In genomic region chr1:182112385-182112784, GRCm38 (mm10) we compare ENCODE assay signal across 22 mouse cellular contexts. TPM values are rescaled to one million over a fixed set of nuclear protein-coding genes. Genes with fewer than 3 reads are reported as not detected.
DNase-seq lines count a peak whose midpoint lies in the region; ATAC-seq and TF ChIP-seq lines count a peak whose summit lies in the region.
"Had no signal": no experiment of that assay in that cellular context is flagged by ENCODE, and none has a peak within 500 bp of the region (broad histone marks: within the 10 kb centered on the region; RNA-seq: fewer than 3 reads in every experiment).

No protein-coding gene starts in this region.

- peaks cover 2% of the 10 kb centered on the region; the same call in 1 of the 2 replicates for H3K27me3 ChIP-seq in heart, embryonic 13.5 days (replicated peaks)
- H3K27me3 ChIP-seq in limb, embryonic 13.5 days, result peaks cover 7% of the 10 kb centered on the region; the same call in 1 of the 2 replicates
- 0 out of 2 replicates have a peak, but pooled peaks cover 11% of the 10 kb centered on the region for H3K27me3 ChIP-seq in limb, embryonic 10.5 days (ENCODE audit: low read depth, poor library complexity, severe bottlenecking)
- H3K27me3 ChIP-seq in embryonic facial prominence, embryonic 10.5 days (replicated peaks; ENCODE audit: low read depth, poor library complexity, severe bottlenecking), result no peaks in the 10 kb centered on the region
- no peaks in the 10 kb centered on the region; the same call in 1 of the 2 replicates for H3K27me3 ChIP-seq in cerebellum, adult 2 months (ENCODE audit: control insufficient read depth, insufficient read depth, low read length)
- H3K27me3 ChIP-seq: embryonic facial prominence, embryonic 12.5 days; Patski had no signal

- intact Hi-C loops in heart, postnatal 14 days (cut with DNase I), result loop anchor here (5.0 to 10.0 kb wide), 2 partner anchors 145 to 388 kb away; no protein-coding TSS in a partner anchor

- peak overlapping the region; percentile 49; the same call in 1 of the 2 replicates for H3K27ac ChIP-seq in heart, embryonic 13.5 days (replicated peaks)
- H3K27ac ChIP-seq in limb, embryonic 13.5 days, result no peak overlapping the region
- H3K27ac ChIP-seq in limb, embryonic 10.5 days, result no peak overlapping the region
- H3K27ac ChIP-seq in embryonic facial prominence, embryonic 10.5 days (replicated peaks), result 0 out of 2 replicates have a peak overlapping the region, but pooled peaks have one; percentile 63
- no peak overlapping the region for H3K27ac ChIP-seq in cerebellum, adult 2 months (ENCODE audit: insufficient read depth, low read length)
- H3K27ac ChIP-seq: embryonic facial prominence, embryonic 12.5 days; forebrain, embryonic 13.5 days; hindbrain, embryonic 14.5 days had no signal

- H3K36me3 ChIP-seq in heart, embryonic 13.5 days, result no peaks in the 10 kb centered on the region
- no peaks in the 10 kb centered on the region for H3K36me3 ChIP-seq in limb, embryonic 13.5 days
- H3K36me3 ChIP-seq in limb, embryonic 10.5 days, result no peaks in the 10 kb centered on the region
- H3K36me3 ChIP-seq in embryonic facial prominence, embryonic 10.5 days (replicated peaks), result no peaks in the 10 kb centered on the region
- H3K36me3 ChIP-seq: embryonic facial prominence, embryonic 12.5 days had no signal

- no peak for TF ChIP-seq CTCF in cerebellum, adult 2 months (IDR thresholded peaks at IDR 0.05; ENCODE audit: borderline replicate concordance, insufficient read depth, low read depth, low read length)

- 77% methylated on average over 15 of the region's 15 CpGs for WGBS in heart, embryonic 13.5 days
- WGBS in limb, embryonic 13.5 days, result 90% methylated on average over 15 of the region's 15 CpGs
- 93% methylated on average over 15 of the region's 15 CpGs for WGBS in limb, embryonic 10.5 days
- 92% methylated on average over 15 of the region's 15 CpGs for WGBS in embryonic facial prominence, embryonic 10.5 days
- 93% methylated on average over 15 of the region's 15 CpGs for WGBS in cerebellum, adult 2 months

- H3K9ac ChIP-seq in heart, embryonic 13.5 days, result peak overlapping the region; percentile 70
- no peak overlapping the region for H3K9ac ChIP-seq in limb, embryonic 13.5 days
- H3K9ac ChIP-seq: embryonic facial prominence, embryonic 12.5 days; forebrain, embryonic 13.5 days; hindbrain, embryonic 14.5 days had no signal

- TF ChIP-seq POLR2A in cerebellum, adult 2 months (IDR thresholded peaks at IDR 0.05; ENCODE audit: borderline replicate concordance, insufficient read depth, low read length), result no peak

- ATAC-seq in heart, embryonic 13.5 days (ENCODE audit: extremely low read depth, insufficient number of reproducible peaks, low FRiP score, low TSS enrichment), result no peak
- ATAC-seq in limb, embryonic 13.5 days (ENCODE audit: low FRiP score, low read depth), result no peak
- ATAC-seq: CD4-positive, CD25-positive, alpha-beta regulatory T cell, adult 4 months; intestine, postnatal 0 days; Patski had no signal

- H3K9me3 ChIP-seq in heart, embryonic 13.5 days, result no peaks in the 10 kb centered on the region
- H3K9me3 ChIP-seq in limb, embryonic 13.5 days, result no peaks in the 10 kb centered on the region
- no peaks in the 10 kb centered on the region for H3K9me3 ChIP-seq in limb, embryonic 10.5 days (replicated peaks)
- H3K9me3 ChIP-seq in embryonic facial prominence, embryonic 10.5 days, result no peaks in the 10 kb centered on the region
- H3K9me3 ChIP-seq: embryonic facial prominence, embryonic 12.5 days; forebrain, embryonic 13.5 days had no signal

- H3K4me2 ChIP-seq in heart, embryonic 13.5 days, result no peak overlapping the region
- H3K4me2 ChIP-seq in limb, embryonic 13.5 days (replicated peaks), result 0 out of 2 replicates have a peak overlapping the region, but pooled peaks have one; percentile 1
- H3K4me2 ChIP-seq: embryonic facial prominence, embryonic 12.5 days; forebrain, embryonic 13.5 days; hindbrain, embryonic 14.5 days had no signal

- no peak overlapping the region for H3K4me3 ChIP-seq in heart, embryonic 13.5 days
- no peak overlapping the region for H3K4me3 ChIP-seq in limb, embryonic 13.5 days
- no peak overlapping the region for H3K4me3 ChIP-seq in limb, embryonic 10.5 days
- no peak overlapping the region for H3K4me3 ChIP-seq in embryonic facial prominence, embryonic 10.5 days
- H3K4me3 ChIP-seq in cerebellum, adult 2 months (replicated peaks; ENCODE audit: insufficient read depth, low read depth, low read length), result no peak overlapping the region
- H3K4me3 ChIP-seq: embryonic facial prominence, embryonic 12.5 days; forebrain, embryonic 13.5 days had no signal

- no peak for DNase-seq in heart, postnatal 14 days
- no peak for DNase-seq in limb, embryonic 10.5 days (ENCODE audit: low spot score)
- peak; percentile 35 for DNase-seq in MN1 (ENCODE audit: low spot score)
- no peak for DNase-seq in embryonic facial prominence, embryonic 10.5 days (ENCODE audit: low spot score)
- no peak for DNase-seq in cerebellum, adult 2 months
- DNase-seq in gastrocnemius, adult 18-20 months (ENCODE audit: low spot score), result no peak
- DNase-seq: adrenal gland, adult 2 months; adrenal gland, postnatal 25 days; gastrocnemius, postnatal 36 days had no signal

- peaks cover 59% of the 10 kb centered on the region for H3K4me1 ChIP-seq in heart, embryonic 13.5 days
- H3K4me1 ChIP-seq in limb, embryonic 13.5 days, result peaks cover 68% of the 10 kb centered on the region
- peaks cover 58% of the 10 kb centered on the region for H3K4me1 ChIP-seq in limb, embryonic 10.5 days
- H3K4me1 ChIP-seq in embryonic facial prominence, embryonic 10.5 days, result peaks cover 81% of the 10 kb centered on the region
- H3K4me1 ChIP-seq in cerebellum, adult 2 months (ENCODE audit: control insufficient read depth, insufficient read depth, low read length), result peaks cover 11% of the 10 kb centered on the region

RNA-seq across cellular contexts. Expression of gene Srp9, which starts 12.2 kb away (rescaled TPM):
- polyA plus RNA-seq in heart, embryonic 13.5 days (2015; fragmentation: Nextera tagmentation; extraction: Ambion mirVana), result 95.5 and 111 TPM in 2 replicates
- total RNA-seq in heart, postnatal 14 days (2021), result 10 to 100 TPM; 42.6 to 46.6 TPM
- 165 and 173 TPM in 2 replicates for polyA plus RNA-seq in limb, embryonic 13.5 days (2015; fragmentation: Nextera tagmentation; extraction: Ambion mirVana)
- polyA plus RNA-seq in limb, embryonic 10.5 days (2016; fragmentation: Nextera tagmentation; extraction: Ambion mirVana), result 168 TPM in 2 replicates
- 159 and 166 TPM in 2 replicates for polyA plus RNA-seq in embryonic facial prominence, embryonic 10.5 days (2016; fragmentation: Nextera tagmentation; extraction: Ambion mirVana)
- polyA plus RNA-seq in cerebellum, adult 2 months (2012; rRNA removed), result 113 and 124 TPM in 2 replicates
- 10 to 100 TPM; 43.1 to 44.7 TPM for total RNA-seq in gastrocnemius, adult 18-20 months (2021)

RNA-seq across cellular contexts. Expression of gene Vmn1r1, which starts 51.9 kb away (rescaled TPM):
- polyA plus RNA-seq in heart, embryonic 13.5 days (2015; fragmentation: Nextera tagmentation; extraction: Ambion mirVana), result not detected in 2 replicates
- not detected for total RNA-seq in heart, postnatal 14 days (2021)
- not detected in 2 replicates for polyA plus RNA-seq in limb, embryonic 13.5 days (2015; fragmentation: Nextera tagmentation; extraction: Ambion mirVana)
- not detected in 2 replicates for polyA plus RNA-seq in limb, embryonic 10.5 days (2016; fragmentation: Nextera tagmentation; extraction: Ambion mirVana)
- polyA plus RNA-seq in embryonic facial prominence, embryonic 10.5 days (2016; fragmentation: Nextera tagmentation; extraction: Ambion mirVana), result not detected in 2 replicates
- polyA plus RNA-seq in cerebellum, adult 2 months (2012; rRNA removed), result not detected in 2 replicates
- total RNA-seq in gastrocnemius, adult 18-20 months (2021), result not detected
- total RNA-seq: adrenal gland, adult 2 months; adrenal gland, postnatal 25 days; gastrocnemius, adult 8-10 months; gastrocnemius, postnatal 36 days; heart, adult 18-20 months; hematopoietic stem cell, adult 5-6 weeks; MEL had no signal
- polyA plus RNA-seq: adrenal gland, adult 2 months; embryonic facial prominence, embryonic 12.5 days; forebrain, embryonic 13.5 days; heart, embryonic 16.5 days; hindbrain, embryonic 14.5 days; intestine, postnatal 0 days; Patski had no signal

Comparison
In these comparisons a context has a peak if more than half of its experiments do, and no peak if none do; other contexts are left out.
1. H3K27ac ChIP-seq: peak in heart, embryonic 13.5 days (single experiment) and embryonic facial prominence, embryonic 10.5 days (single experiment); none in limb, embryonic 13.5 days (single experiment), limb, embryonic 10.5 days (single experiment) and cerebellum, adult 2 months (single experiment).